Mouse (Mus musculus) left cerebral cortex, adult 11 months (tissue): ENCODE results near the gene Hps4.
"Not testable (repeated sequence)": the region's sequence is repeated elsewhere in the genome, so short reads cannot be mapped to it uniquely, and the experiment has no call there.

ENCODE experiments used
- DNase-seq: peaks from one replicate; pipeline ENCODE4 v3.0.0; 2022; ENCODE audit warnings: low spot score

Hps4 gene

GRCm38 (mm10) chr5:112402437-112402836, 59.6 kb downstream of the Hps4 start:
- DNase-seq, result no peak

- DNase-seq, result no peak
Measured at GRCm38 (mm10) chr5:112406017-112406416, 63.1 kb downstream of the Hps4 start.

GRCm38 (mm10) chr5:112409274-112409673, 66.4 kb downstream of the Hps4 start:
- no peak for DNase-seq

GRCm38 (mm10) chr5:112411072-112411471, 68.2 kb downstream of the Hps4 start:
- no peak for DNase-seq

- DNase-seq, result peak; percentile 67
Measured at GRCm38 (mm10) chr5:112411514-112412335, 68.8 kb downstream of the Hps4 start.

GRCm38 (mm10) chr5:112412781-112413180, 69.9 kb downstream of the Hps4 start:
- not testable (repeated sequence) for DNase-seq

- DNase-seq, result no peak
Measured at GRCm38 (mm10) chr5:112416673-112417072, 73.8 kb downstream of the Hps4 start.

- DNase-seq, result no peak
Measured at GRCm38 (mm10) chr5:112418023-112418422, 75.1 kb downstream of the Hps4 start.

GRCm38 (mm10) chr5:112419535-112419934, 76.7 kb downstream of the Hps4 start:
- no peak for DNase-seq

- no peak for DNase-seq
Measured at GRCm38 (mm10) chr5:112426635-112427034, 83.8 kb downstream of the Hps4 start.

GRCm38 (mm10) chr5:112427283-112427682, 84.4 kb downstream of the Hps4 start:
- peak; percentile 51 for DNase-seq
